Mouse (Mus musculus): Measurements from ENCODE around the gene Nptx1.

The Nptx1 gene

GRCm38 (mm10) chr11:119522779-119523178 lies 24.8 kb downstream of the Nptx1 start:
- DNase-seq (ENCODE audit: low spot score), result no peak

- DNase-seq (ENCODE audit: low spot score), result no peak
Measured at GRCm38 (mm10) chr11:119521920-119522710, 25.4 kb downstream of the Nptx1 start.

GRCm38 (mm10) chr11:119520713-119521063 lies 26.9 kb downstream of the Nptx1 start:
- no peak for DNase-seq (ENCODE audit: low spot score)

- no peak for DNase-seq (ENCODE audit: low spot score)
Measured at GRCm38 (mm10) chr11:119520005-119520712, 27.4 kb downstream of the Nptx1 start.

DNA sequence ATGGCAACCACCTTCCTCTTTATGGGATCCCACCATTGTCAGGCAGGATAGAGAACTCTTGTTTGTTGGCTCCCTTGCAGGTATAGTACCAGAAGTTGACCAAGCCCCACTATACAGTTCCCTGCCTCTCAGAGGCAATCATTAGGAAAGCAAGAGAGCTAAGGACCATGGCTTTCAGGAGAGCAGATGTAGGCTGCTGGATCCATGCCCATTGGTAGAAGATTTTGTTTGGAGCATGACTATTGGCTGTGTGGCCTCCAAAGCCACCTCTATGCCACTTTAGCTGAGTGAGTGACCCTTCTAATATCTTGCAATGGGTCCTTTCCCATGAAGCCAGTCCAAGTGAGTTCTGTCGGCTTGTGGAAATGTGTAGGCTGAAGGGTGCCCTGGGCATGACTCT lies 28.2 kb downstream of the Nptx1 start:
- no peak for DNase-seq (ENCODE audit: low spot score)

DNA sequence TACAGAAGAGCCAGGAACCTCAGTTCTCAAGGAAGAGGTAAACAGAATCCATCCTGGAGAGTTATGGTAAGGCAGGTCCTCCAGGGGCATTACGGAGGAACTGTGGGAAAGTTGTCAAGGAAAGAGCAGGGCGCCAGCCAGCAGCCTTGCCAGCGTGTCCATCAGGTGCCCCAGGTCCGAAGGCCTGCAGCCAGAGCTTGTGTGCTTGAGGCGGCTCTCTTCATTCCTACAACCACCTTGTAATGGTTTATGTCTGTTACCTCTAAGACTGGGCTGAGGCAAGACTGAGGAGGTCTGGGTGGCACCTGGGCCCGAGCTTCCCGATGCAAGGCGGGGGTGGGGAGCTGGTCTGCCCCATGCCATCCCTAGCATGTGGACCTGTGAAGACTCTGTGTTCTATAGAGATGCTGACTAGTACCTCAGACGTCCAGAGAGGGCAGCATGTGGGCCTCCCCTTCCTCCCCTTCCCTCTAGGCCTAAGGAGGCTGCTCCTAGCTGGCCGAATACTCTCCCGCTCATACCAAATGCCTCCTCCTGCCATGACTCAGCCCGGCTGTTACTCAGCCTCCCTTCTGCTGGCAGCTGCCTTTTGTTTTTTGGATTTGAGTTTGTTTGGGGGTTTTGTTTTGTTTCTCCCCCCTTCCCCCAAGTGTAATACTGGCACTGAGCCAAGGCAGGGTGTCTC lies 30.7 kb downstream of the Nptx1 start:
- peak; percentile 17 for DNase-seq (ENCODE audit: low spot score)

- DNase-seq (ENCODE audit: low spot score), result no peak
Measured at GRCm38 (mm10) chr11:119515823-119516676, 31.5 kb downstream of the Nptx1 start.

- DNase-seq (ENCODE audit: low spot score), result no peak
Measured at GRCm38 (mm10) chr11:119514967-119515636, 32.5 kb downstream of the Nptx1 start.

DNA sequence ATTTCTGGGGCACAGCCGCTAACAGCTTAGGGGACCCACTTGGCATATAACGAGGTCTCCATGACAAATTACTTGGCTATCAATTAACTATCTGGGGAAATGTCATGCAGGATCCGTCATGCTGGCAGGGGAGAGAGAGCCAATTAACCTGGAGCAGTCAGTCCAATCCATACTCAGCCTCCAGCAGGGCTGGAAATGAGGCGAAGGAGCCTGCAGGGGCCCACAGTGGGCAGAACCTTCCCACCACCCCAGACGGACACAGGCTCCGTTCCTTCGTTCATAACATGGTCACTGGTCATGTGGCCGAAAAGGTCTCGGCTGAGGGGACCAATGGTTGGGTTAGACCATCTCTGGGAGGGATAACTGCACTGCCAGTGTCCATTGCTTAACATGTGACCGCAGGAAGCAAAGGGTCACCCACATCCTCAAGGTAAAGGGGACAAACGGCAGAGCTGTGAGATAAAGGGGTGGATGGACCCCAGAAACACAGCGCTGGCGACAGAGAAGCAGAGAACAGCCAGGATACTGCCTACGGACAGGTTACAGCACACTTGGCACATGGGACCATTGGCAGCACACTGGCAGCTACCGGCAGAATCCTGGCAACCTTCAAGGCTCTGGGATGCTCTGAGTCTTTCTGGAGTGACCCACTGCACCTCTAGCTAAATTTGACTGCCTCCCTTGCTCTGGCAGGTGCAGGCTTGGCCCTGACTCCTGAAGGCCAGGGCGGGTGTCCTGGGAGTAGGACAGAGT lies 33.3 kb downstream of the Nptx1 start:
- DNase-seq (ENCODE audit: low spot score), result no peak

GRCm38 (mm10) chr11:119513038-119513659 lies 34.4 kb downstream of the Nptx1 start:
- DNase-seq (ENCODE audit: low spot score), result no peak

DNA sequence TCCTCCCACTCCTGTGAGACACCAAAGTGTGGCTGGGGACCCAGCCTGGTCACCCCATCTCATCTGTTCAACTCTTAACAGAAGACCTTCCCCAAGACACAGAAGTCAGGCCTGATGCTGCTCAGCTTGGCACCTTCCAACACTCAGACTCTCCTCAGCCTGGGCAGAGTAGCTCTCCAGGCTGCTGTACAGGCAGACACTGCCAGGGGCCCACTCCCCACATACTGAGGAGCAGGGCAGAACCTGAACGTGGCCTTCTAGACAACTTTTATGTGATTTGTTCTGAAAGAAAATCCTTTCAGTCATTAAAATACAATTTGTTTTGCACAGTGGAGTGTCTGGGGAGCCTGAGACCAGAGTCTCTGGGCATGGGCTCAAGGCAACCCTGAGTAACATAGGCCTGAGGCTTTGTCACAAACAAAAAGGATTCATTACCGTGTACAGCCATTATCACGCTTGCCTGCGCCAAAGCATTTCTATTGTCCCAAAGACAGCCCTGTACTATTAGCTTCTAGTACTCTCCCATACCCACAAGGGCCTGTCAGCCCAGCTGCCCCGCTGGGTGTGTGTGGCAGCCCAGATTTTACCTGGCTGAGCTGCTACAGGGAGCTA lies 38.3 kb downstream of the Nptx1 start:
- no peak for DNase-seq (ENCODE audit: low spot score)

DNA sequence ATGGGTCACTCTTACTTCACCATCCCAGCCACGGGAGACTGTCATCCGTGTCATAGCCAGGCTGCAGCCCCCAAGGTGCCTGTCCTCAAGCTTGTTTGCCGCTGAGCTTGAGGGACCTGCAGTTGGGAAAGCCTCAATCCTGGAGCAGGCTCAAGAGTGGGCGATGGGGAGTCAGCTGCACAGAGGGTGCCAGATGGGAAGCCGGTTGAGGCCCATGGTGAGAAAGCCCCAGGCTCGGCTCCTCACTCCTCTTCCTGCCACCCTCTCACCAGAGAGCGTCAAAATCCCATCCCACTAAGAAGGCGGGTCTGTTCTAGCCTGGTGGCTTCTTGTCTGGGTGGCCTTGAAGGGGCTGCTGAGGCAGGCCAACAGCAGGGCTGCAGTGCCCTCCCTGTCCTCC lies 39.8 kb downstream of the Nptx1 start:
- DNase-seq (ENCODE audit: low spot score), result no peak

DNA sequence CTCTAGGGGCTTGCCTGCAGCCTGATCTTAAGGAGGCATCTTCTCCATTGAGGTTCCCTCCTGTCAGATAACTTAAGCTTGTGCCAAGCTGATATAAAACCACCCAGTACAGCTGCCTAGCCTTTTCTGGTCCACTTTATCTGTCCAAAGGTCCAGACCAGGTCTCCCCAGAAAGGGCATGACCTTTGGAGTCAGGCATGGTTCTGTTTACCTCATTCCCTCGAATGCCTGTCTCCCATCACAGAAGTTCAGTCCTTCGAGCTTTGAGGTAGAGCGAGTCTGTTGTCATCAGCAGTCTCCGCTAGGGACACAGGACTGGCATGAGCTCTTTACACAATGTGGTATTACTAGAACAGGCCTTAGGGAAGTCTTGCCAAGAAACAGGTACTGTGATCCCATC lies 41.2 kb downstream of the Nptx1 start:
- no peak for DNase-seq (ENCODE audit: low spot score)

DNA sequence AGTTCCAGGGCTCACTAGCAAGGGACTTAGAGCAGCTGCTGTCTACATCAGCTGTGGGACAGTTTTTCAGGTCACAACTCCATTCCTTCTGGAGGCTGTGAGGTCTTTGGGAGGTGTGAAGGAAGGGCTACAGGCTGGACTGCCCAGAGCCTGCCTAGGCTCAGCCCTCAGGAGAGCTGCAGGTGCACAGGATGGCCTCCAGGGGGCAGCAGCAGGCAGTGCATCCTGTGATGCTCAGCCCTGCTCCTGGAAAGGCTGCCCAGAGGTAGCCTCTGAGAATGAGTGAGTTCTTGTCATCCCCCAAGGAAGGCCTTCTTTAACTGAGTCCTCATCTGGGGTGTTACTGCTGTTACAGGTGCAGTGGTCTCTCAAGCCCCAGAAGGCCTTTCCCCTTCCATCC lies 43.9 kb downstream of the Nptx1 start:
- DNase-seq (ENCODE audit: low spot score), result no peak

GRCm38 (mm10) chr11:119500011-119500410 lies 47.5 kb downstream of the Nptx1 start:
- no peak for DNase-seq (ENCODE audit: low spot score)

GRCm38 (mm10) chr11:119499297-119499696 lies 48.3 kb downstream of the Nptx1 start:
- no peak for DNase-seq (ENCODE audit: low spot score)

DNA sequence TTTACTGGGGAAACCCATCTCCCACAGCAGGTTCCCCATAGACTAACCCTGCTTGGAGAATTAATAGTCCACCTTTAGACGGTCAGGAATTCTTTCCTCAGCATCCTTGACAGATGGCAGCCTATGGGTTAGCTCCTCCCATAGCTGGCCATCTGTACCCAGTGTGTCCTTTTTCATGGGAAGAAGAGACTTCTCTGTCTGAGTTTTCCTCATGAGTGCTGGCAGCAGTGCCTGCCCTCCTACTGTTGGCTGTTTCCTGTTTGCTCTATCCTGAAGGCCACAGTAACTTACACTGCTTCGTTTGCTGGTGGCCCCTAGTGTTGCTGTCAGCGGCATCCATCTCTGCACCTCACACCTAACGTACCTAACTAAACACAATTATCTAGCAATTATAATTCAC lies 50.1 kb downstream of the Nptx1 start:
- DNase-seq (ENCODE audit: low spot score), result no peak

GRCm38 (mm10) chr11:119496147-119496546 lies 51.4 kb downstream of the Nptx1 start:
- no peak for DNase-seq (ENCODE audit: low spot score)

DNA sequence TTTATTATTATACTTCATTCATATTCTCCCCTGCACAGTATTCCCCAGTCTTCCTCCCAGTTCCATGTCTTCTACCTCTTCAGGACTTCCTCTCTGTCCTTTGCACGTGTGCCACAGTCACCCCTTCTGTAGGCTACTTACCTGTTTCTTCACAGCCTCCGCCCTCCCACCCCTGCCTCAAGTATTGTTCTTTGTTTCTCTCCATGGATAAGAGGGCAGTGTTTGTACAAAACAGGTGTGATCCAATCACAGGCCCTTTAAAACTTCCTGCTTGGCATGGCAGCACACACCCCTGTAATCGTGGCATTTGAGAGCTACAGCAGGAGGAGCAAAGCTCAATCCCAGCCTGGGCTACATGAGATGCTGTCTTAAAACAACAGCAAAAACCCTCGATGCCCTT lies 54.0 kb downstream of the Nptx1 start:
- no peak for DNase-seq (ENCODE audit: low spot score)

DNA sequence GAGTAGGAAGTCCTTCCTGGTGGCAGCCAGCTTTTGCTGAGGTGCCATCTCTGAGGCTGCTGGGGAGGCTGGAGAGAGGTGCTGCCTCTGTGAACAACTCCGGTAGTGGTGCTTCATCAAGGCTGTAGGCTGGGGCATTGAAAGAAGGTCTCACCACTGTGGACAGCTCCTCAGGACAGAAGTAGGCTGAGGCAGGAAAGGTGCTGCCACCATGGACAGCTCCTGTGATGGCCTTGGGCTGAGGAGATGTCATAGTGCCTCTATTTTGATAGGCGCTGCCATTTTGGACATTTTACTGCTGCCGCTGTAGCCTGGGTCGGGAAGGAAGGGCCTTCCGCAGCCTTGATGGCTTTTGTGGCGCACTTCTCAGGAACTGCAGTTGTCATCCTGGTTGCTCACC lies 54.7 kb downstream of the Nptx1 start:
- DNase-seq (ENCODE audit: low spot score), result no peak

All from ovary, adult 18-20 months (tissue).